Mouse (Mus musculus) forebrain, embryonic 15.5 days (tissue): ENCODE results near the gene Adgrg4. TPM values are rescaled to one million over a fixed set of nuclear protein-coding genes. Genes with fewer than 3 reads are reported as not detected.

Source experiments
- ATAC-seq: fragments of 200-750 bp; cut with Nextera tagmentation; replicated peaks from 2 replicates; pipeline ENCODE4 v1.8.0; 2017; ENCODE audit warnings: mild to moderate bottlenecking, moderate TSS enrichment, moderate library complexity
- H3K27ac ChIP-seq: fragments of 300-500 bp; sonication (generic); replicated peaks from 2 replicates; pipeline ENCODE4 v1.5.1; 2015; ENCODE audit warnings: mild to moderate bottlenecking, inconsistent platforms
- H3K27me3 ChIP-seq: fragments of 300-500 bp; sonication (generic); 2 replicates; pipeline ENCODE4 v1.6.1; 2015; ENCODE audit warnings: inconsistent platforms
- H3K36me3 ChIP-seq: fragments of 300-500 bp; sonication (generic); 2 replicates; pipeline ENCODE4 v1.6.1; 2015; ENCODE audit warnings: mild to moderate bottlenecking, inconsistent platforms
- H3K4me1 ChIP-seq: fragments of 300-500 bp; sonication (generic); 2 replicates; pipeline ENCODE4 v1.6.1; 2015; ENCODE audit warnings: inconsistent platforms
- H3K4me2 ChIP-seq: fragments of 300-500 bp; sonication (generic); replicated peaks from 2 replicates; pipeline ENCODE4 v1.6.1; 2015; ENCODE audit warnings: mild to moderate bottlenecking, inconsistent platforms
- H3K4me3 ChIP-seq: fragments of 300-500 bp; sonication (generic); 2 replicates; pipeline ENCODE4 v1.5.1; 2015; ENCODE audit warnings: mild to moderate bottlenecking, inconsistent platforms
- H3K9ac ChIP-seq: fragments of 300-500 bp; sonication (generic); replicated peaks from 2 replicates; pipeline ENCODE4 v1.6.1; 2015; ENCODE audit warnings: mild to moderate bottlenecking, inconsistent platforms
- H3K9me3 ChIP-seq: fragments of 300-500 bp; sonication (generic); 2 replicates; pipeline ENCODE4 v1.6.1; 2016; ENCODE audit warnings: inconsistent platforms
- WGBS: fragments of 180-500 bp; shearing (Covaris S2); methylation state at CpG from one replicate; pipeline ENCODE4 v1.1.7; 2015; ENCODE audit warnings: mixed read lengths; 5-methylcytosine and 5-hydroxymethylcytosine counted together
- polyA plus RNA-seq: library from polyadenylated mRNA; unstranded; fragments of >200 nt; fragmentation: Nextera tagmentation; extraction: Ambion mirVana; gene quantifications from 2 replicates; pipeline ENCODE4 v1.2.1, GENCODE M21; 2015

Gene Adgrg4
- polyA plus RNA-seq: not detected in 2 replicates

GRCm38 (mm10) chrX:56869863-56870262, at the start of gene Adgrg4:
TSS of gene Adgrg4 (plus strand) at chrX:56870163.
- no peak within 1 kb of the TSS for H3K27ac ChIP-seq
- no peak for ATAC-seq
- H3K27me3 ChIP-seq: no peaks in the 10 kb centered on the region
- H3K36me3 ChIP-seq: no peaks in the 10 kb centered on the region
- no peak within 1 kb of the TSS for H3K9ac ChIP-seq
- H3K4me3 ChIP-seq: no peak within 1 kb of the TSS
- H3K4me2 ChIP-seq: no peak within 1 kb of the TSS
- no peaks in the 10 kb centered on the region for H3K4me1 ChIP-seq
- WGBS: 61% methylated on average over 2 of the region's 2 CpGs
- no peaks in the 10 kb centered on the region for H3K9me3 ChIP-seq

- ATAC-seq: peak; percentile 53
Observed at GRCm38 (mm10) chrX:56821765-56822603, 48.0 kb upstream of the Adgrg4 start, which contains the start of gene Map7d3. TSS of gene Map7d3 (minus strand) at chrX:56822326.

GRCm38 (mm10) chrX:56827492-56827891, 42.5 kb upstream of the Adgrg4 start:
- Histone ChIP-seq H3K9me3 (no peaks in the 10 kb centered on the region), H3K36me3 (no peaks in the 10 kb centered on the region), H3K4me3 (no peak overlapping the region), H3K27me3 (no peaks in the 10 kb centered on the region), H3K27ac (no peak overlapping the region), H3K4me1 (no peaks in the 10 kb centered on the region), H3K4me2 (no peak overlapping the region), H3K9ac (no peak overlapping the region)
- WGBS: 82% methylated on average over 6 of the region's 6 CpGs
- no peak for ATAC-seq

More at GRCm38 (mm10) chrX:56821765-56822603, 48.0 kb upstream of the Adgrg4 start, which contains the start of gene Map7d3:
- H3K36me3 ChIP-seq: no peaks in the 10 kb centered on the region
- 18% methylated on average over 32 of the region's 35 CpGs for WGBS
- no peak within 1 kb of the TSS for H3K27ac ChIP-seq
- no peak within 1 kb of the TSS for H3K9ac ChIP-seq
- H3K27me3 ChIP-seq: no peaks in the 10 kb centered on the region
- H3K4me2 ChIP-seq: peak within 1 kb of the TSS; percentile 56
- no peaks in the 10 kb centered on the region for H3K9me3 ChIP-seq
- peak within 1 kb of the TSS; percentile 38 for H3K4me3 ChIP-seq
- H3K4me1 ChIP-seq: peaks cover 5% of the 10 kb centered on the region; the same call in 1 of the 2 replicates

GRCm38 (mm10) chrX:56835842-56836241, 34.1 kb upstream of the Adgrg4 start:
- H3K27ac ChIP-seq: no peak overlapping the region
- no peaks in the 10 kb centered on the region for H3K36me3 ChIP-seq
- H3K4me3 ChIP-seq: no peak overlapping the region
- H3K9me3 ChIP-seq: no peaks in the 10 kb centered on the region
- WGBS: 87% methylated on average over 6 of the region's 6 CpGs
- H3K4me2 ChIP-seq: no peak overlapping the region
- H3K27me3 ChIP-seq: no peaks in the 10 kb centered on the region
- no peak for ATAC-seq
- H3K9ac ChIP-seq: no peak overlapping the region
- H3K4me1 ChIP-seq: no peaks in the 10 kb centered on the region

GRCm38 (mm10) chrX:56839369-56839768, 30.6 kb upstream of the Adgrg4 start:
- ATAC-seq: no peak
- Histone ChIP-seq H3K27ac (no peak overlapping the region), H3K9me3 (no peaks in the 10 kb centered on the region), H3K27me3 (no peaks in the 10 kb centered on the region), H3K9ac (no peak overlapping the region), H3K4me3 (no peak overlapping the region), H3K4me1 (no peaks in the 10 kb centered on the region), H3K4me2 (no peak overlapping the region), H3K36me3 (no peaks in the 10 kb centered on the region)

- Histone ChIP-seq H3K9ac (no peak overlapping the region), H3K4me3 (no peak overlapping the region), H3K4me2 (no peak overlapping the region), H3K27me3 (no peaks in the 10 kb centered on the region), H3K4me1 (no peaks in the 10 kb centered on the region), H3K27ac (no peak overlapping the region), H3K36me3 (no peaks in the 10 kb centered on the region), H3K9me3 (no peaks in the 10 kb centered on the region)
- ATAC-seq: no peak
- 67% methylated on average over 5 of the region's 5 CpGs for WGBS
Observed at GRCm38 (mm10) chrX:56841255-56841654, 28.7 kb upstream of the Adgrg4 start.

- H3K9ac ChIP-seq: no peak overlapping the region
- H3K4me3 ChIP-seq: no peak overlapping the region
- 76% methylated on average over 2 of the region's 2 CpGs for WGBS
- H3K9me3 ChIP-seq: no peaks in the 10 kb centered on the region
- no peak for ATAC-seq
- H3K27me3 ChIP-seq: no peaks in the 10 kb centered on the region
- no peak overlapping the region for H3K27ac ChIP-seq
- no peaks in the 10 kb centered on the region for H3K36me3 ChIP-seq
- no peak overlapping the region for H3K4me2 ChIP-seq
- H3K4me1 ChIP-seq: no peaks in the 10 kb centered on the region
Observed at GRCm38 (mm10) chrX:57012891-57013290, 142.9 kb downstream of the Adgrg4 start.

- H3K27ac ChIP-seq: no peak within 1 kb of the TSS
- ATAC-seq: no peak
- no peaks in the 10 kb centered on the region for H3K4me1 ChIP-seq
- no peaks in the 10 kb centered on the region for H3K36me3 ChIP-seq
- 86% methylated on average over 5 of the region's 5 CpGs for WGBS
- H3K4me2 ChIP-seq: no peak within 1 kb of the TSS
- H3K9ac ChIP-seq: no peak within 1 kb of the TSS
- no peaks in the 10 kb centered on the region for H3K27me3 ChIP-seq
- no peak within 1 kb of the TSS for H3K4me3 ChIP-seq
- no peaks in the 10 kb centered on the region for H3K9me3 ChIP-seq
Observed at GRCm38 (mm10) chrX:57042774-57043173, 172.8 kb downstream of the Adgrg4 start, which contains the start of gene Brs3. TSS of gene Brs3 (plus strand) at chrX:57043074.

- Histone ChIP-seq H3K4me1 (no peaks in the 10 kb centered on the region), H3K4me2 (no peak overlapping the region), H3K4me3 (no peak overlapping the region), H3K27ac (no peak overlapping the region), H3K9me3 (no peaks in the 10 kb centered on the region), H3K27me3 (no peaks in the 10 kb centered on the region), H3K9ac (no peak overlapping the region), H3K36me3 (no peaks in the 10 kb centered on the region)
- WGBS: 70% methylated on average over 6 of the region's 6 CpGs
- no peak for ATAC-seq
Observed at GRCm38 (mm10) chrX:57043869-57044268, 173.9 kb downstream of the Adgrg4 start.

Other genes starting within 250 kb of the Adgrg4 start
- gene Fhl1, start 138.4 kb upstream of the Adgrg4 start, polyA plus RNA-seq: 108 TPM in 2 replicates
- gene Map7d3, start 47.8 kb upstream of the Adgrg4 start, polyA plus RNA-seq: 0.27 and 0.32 TPM in 2 replicates
- 0.36 and 0.65 TPM in 2 replicates for gene Brs3, start 172.9 kb downstream of the Adgrg4 start, polyA plus RNA-seq
- 96.2 and 104 TPM in 2 replicates for gene Htatsf1, start 183.4 kb downstream of the Adgrg4 start, polyA plus RNA-seq
- not detected in 2 replicates for gene Vgll1, start 217.9 kb downstream of the Adgrg4 start, polyA plus RNA-seq